Mouse (Mus musculus): ENCODE measurements at regions not wholly inside any gene's neighbourhood (a gene's known extent, or its start where the extent isn't known, plus 50 kb on each side); places are given as distances from the start of the nearest gene placed in this dataset.
A peak's percentile ranks its signal among the peaks of the same experiment; 100 is the strongest.
"Not testable (repeated sequence)": the region's sequence is repeated elsewhere in the genome, so short reads cannot be mapped to it uniquely, and the experiment has no call there.

- H3K27me3 ChIP-seq (ENCODE audit: control insufficient read depth, insufficient read depth, low read depth, low read length): no peaks in the 10 kb centered on the region
- H3K27ac ChIP-seq (ENCODE audit: low read length): no peak overlapping the region
- H3K4me3 ChIP-seq (ENCODE audit: low read depth, low read length): no peak overlapping the region
- H3K4me1 ChIP-seq (ENCODE audit: control insufficient read depth, low read depth, low read length): no peaks in the 10 kb centered on the region
- 76% methylated on average over 7 of the region's 7 CpGs for WGBS (ENCODE audit: insufficient replicate concordance)
- no peak for ATAC-seq (ENCODE audit: low read depth)
- H3K36me3 ChIP-seq (ENCODE audit: control insufficient read depth, insufficient read depth): no peaks in the 10 kb centered on the region
- H3K9ac ChIP-seq (ENCODE audit: low read depth, low read length): no peak overlapping the region
- H3K9me3 ChIP-seq (replicated peaks; ENCODE audit: control insufficient read depth, low read length): no peaks in the 10 kb centered on the region
- no peak overlapping the region for H3K4me2 ChIP-seq (ENCODE audit: low read depth, low read length)
Measured at GRCm38 (mm10) chr9:90618154-90618553, 347.6 kb upstream of the Tbc1d2b start.

- Histone ChIP-seq H3K4me2 (ENCODE audit: low read depth, low read length) (no peak overlapping the region), H3K4me3 (ENCODE audit: low read depth, low read length) (no peak overlapping the region), H3K9ac (ENCODE audit: low read depth, low read length) (no peak overlapping the region), H3K27ac (ENCODE audit: low read length) (no peak overlapping the region), H3K9me3 (replicated peaks; ENCODE audit: control insufficient read depth, low read length) (no peaks in the 10 kb centered on the region), H3K4me1 (ENCODE audit: control insufficient read depth, low read depth, low read length) (no peaks in the 10 kb centered on the region), H3K27me3 (ENCODE audit: control insufficient read depth, insufficient read depth, low read depth, low read length) (no peaks in the 10 kb centered on the region), H3K36me3 (ENCODE audit: control insufficient read depth, insufficient read depth) (no peaks in the 10 kb centered on the region)
- 50% methylated on average over 4 of the region's 4 CpGs for WGBS (ENCODE audit: insufficient replicate concordance)
- ATAC-seq (ENCODE audit: low read depth): no peak
Measured at GRCm38 (mm10) chr9:90597894-90598293, 327.3 kb upstream of the Tbc1d2b start.

GRCm38 (mm10) chr9:90556742-90557141 lies 286.1 kb upstream of the Tbc1d2b start:
- Histone ChIP-seq H3K4me2 (ENCODE audit: low read depth, low read length) (no peak overlapping the region), H3K27me3 (ENCODE audit: control insufficient read depth, insufficient read depth, low read depth, low read length) (no peaks in the 10 kb centered on the region), H3K9ac (ENCODE audit: low read depth, low read length) (no peak overlapping the region), H3K36me3 (ENCODE audit: control insufficient read depth, insufficient read depth) (no peaks in the 10 kb centered on the region), H3K27ac (ENCODE audit: low read length) (no peak overlapping the region), H3K9me3 (replicated peaks; ENCODE audit: control insufficient read depth, low read length) (no peaks in the 10 kb centered on the region), H3K4me1 (ENCODE audit: control insufficient read depth, low read depth, low read length) (no peaks in the 10 kb centered on the region), H3K4me3 (ENCODE audit: low read depth, low read length) (no peak overlapping the region)
- WGBS (ENCODE audit: insufficient replicate concordance): 69% methylated on average over 1 of the region's 1 CpGs
- ATAC-seq (ENCODE audit: low read depth): no peak

- H3K9me3 ChIP-seq (replicated peaks; ENCODE audit: control insufficient read depth, low read length): no peaks in the 10 kb centered on the region
- no peaks in the 10 kb centered on the region for H3K4me1 ChIP-seq (ENCODE audit: control insufficient read depth, low read depth, low read length)
- H3K27me3 ChIP-seq (ENCODE audit: control insufficient read depth, insufficient read depth, low read depth, low read length): no peaks in the 10 kb centered on the region
- H3K4me2 ChIP-seq (ENCODE audit: low read depth, low read length): no peak overlapping the region
- no peak overlapping the region for H3K27ac ChIP-seq (ENCODE audit: low read length)
- no peak overlapping the region for H3K9ac ChIP-seq (ENCODE audit: low read depth, low read length)
- no peak overlapping the region for H3K4me3 ChIP-seq (ENCODE audit: low read depth, low read length)
- no peak for ATAC-seq (ENCODE audit: low read depth)
- WGBS (ENCODE audit: insufficient replicate concordance): 55% methylated on average over 3 of the region's 3 CpGs
- no peaks in the 10 kb centered on the region for H3K36me3 ChIP-seq (ENCODE audit: control insufficient read depth, insufficient read depth)
Measured at GRCm38 (mm10) chr9:90556216-90556615, 285.6 kb upstream of the Tbc1d2b start.

- no peaks in the 10 kb centered on the region for H3K36me3 ChIP-seq (ENCODE audit: control insufficient read depth, insufficient read depth)
- H3K27me3 ChIP-seq (ENCODE audit: control insufficient read depth, insufficient read depth, low read depth, low read length): no peaks in the 10 kb centered on the region
- no peaks in the 10 kb centered on the region for H3K4me1 ChIP-seq (ENCODE audit: control insufficient read depth, low read depth, low read length)
- H3K4me3 ChIP-seq (ENCODE audit: low read depth, low read length): no peak overlapping the region
- H3K4me2 ChIP-seq (ENCODE audit: low read depth, low read length): no peak overlapping the region
- no peak overlapping the region for H3K9ac ChIP-seq (ENCODE audit: low read depth, low read length)
- H3K27ac ChIP-seq (ENCODE audit: low read length): no peak overlapping the region
- no peak for ATAC-seq (ENCODE audit: low read depth)
- 70% methylated on average over 1 of the region's 1 CpGs for WGBS (ENCODE audit: insufficient replicate concordance)
- no peaks in the 10 kb centered on the region for H3K9me3 ChIP-seq (replicated peaks; ENCODE audit: control insufficient read depth, low read length)
Measured at GRCm38 (mm10) chr9:90547931-90548330, 277.3 kb upstream of the Tbc1d2b start.

- no peak for ATAC-seq (ENCODE audit: low read depth)
Measured at GRCm38 (mm10) chr9:90546720-90547119, 276.1 kb upstream of the Tbc1d2b start.

GRCm38 (mm10) chr9:90537683-90538082 lies 267.1 kb upstream of the Tbc1d2b start:
- not testable (repeated sequence) for H3K27me3 ChIP-seq (ENCODE audit: control insufficient read depth, insufficient read depth, low read depth, low read length); H3K9ac ChIP-seq (ENCODE audit: low read depth, low read length); H3K9me3 ChIP-seq (replicated peaks; ENCODE audit: control insufficient read depth, low read length); H3K36me3 ChIP-seq (ENCODE audit: control insufficient read depth, insufficient read depth); H3K4me2 ChIP-seq (ENCODE audit: low read depth, low read length); H3K4me3 ChIP-seq (ENCODE audit: low read depth, low read length); H3K27ac ChIP-seq (ENCODE audit: low read length); ATAC-seq (ENCODE audit: low read depth); H3K4me1 ChIP-seq (ENCODE audit: control insufficient read depth, low read depth, low read length)
- 55% methylated on average over 8 of the region's 8 CpGs for WGBS (ENCODE audit: insufficient replicate concordance)

More at GRCm38 (mm10) chr9:90546720-90547119, 276.1 kb upstream of the Tbc1d2b start:
- H3K27ac ChIP-seq (ENCODE audit: low read length): no peak overlapping the region
- H3K27me3 ChIP-seq (ENCODE audit: control insufficient read depth, insufficient read depth, low read depth, low read length): no peaks in the 10 kb centered on the region
- no peak overlapping the region for H3K4me3 ChIP-seq (ENCODE audit: low read depth, low read length)
- H3K4me1 ChIP-seq (ENCODE audit: control insufficient read depth, low read depth, low read length): no peaks in the 10 kb centered on the region
- no peaks in the 10 kb centered on the region for H3K9me3 ChIP-seq (replicated peaks; ENCODE audit: control insufficient read depth, low read length)
- H3K4me2 ChIP-seq (ENCODE audit: low read depth, low read length): no peak overlapping the region
- no peak overlapping the region for H3K9ac ChIP-seq (ENCODE audit: low read depth, low read length)
- H3K36me3 ChIP-seq (ENCODE audit: control insufficient read depth, insufficient read depth): no peaks in the 10 kb centered on the region

- Histone ChIP-seq H3K9ac (ENCODE audit: low read depth, low read length) (no peak overlapping the region), H3K4me3 (ENCODE audit: low read depth, low read length) (no peak overlapping the region), H3K9me3 (replicated peaks; ENCODE audit: control insufficient read depth, low read length) (no peaks in the 10 kb centered on the region), H3K27ac (ENCODE audit: low read length) (no peak overlapping the region), H3K4me2 (ENCODE audit: low read depth, low read length) (no peak overlapping the region), H3K4me1 (ENCODE audit: control insufficient read depth, low read depth, low read length) (no peaks in the 10 kb centered on the region), H3K27me3 (ENCODE audit: control insufficient read depth, insufficient read depth, low read depth, low read length) (no peaks in the 10 kb centered on the region), H3K36me3 (ENCODE audit: control insufficient read depth, insufficient read depth) (no peaks in the 10 kb centered on the region)
- ATAC-seq (ENCODE audit: low read depth): no peak
Measured at GRCm38 (mm10) chr9:90533372-90533771, 262.8 kb upstream of the Tbc1d2b start.

GRCm38 (mm10) chr9:90521186-90521585 lies 250.6 kb upstream of the Tbc1d2b start:
- H3K4me1 ChIP-seq (ENCODE audit: control insufficient read depth, low read depth, low read length): no peaks in the 10 kb centered on the region
- H3K9ac ChIP-seq (ENCODE audit: low read depth, low read length): no peak overlapping the region
- H3K36me3 ChIP-seq (ENCODE audit: control insufficient read depth, insufficient read depth): no peaks in the 10 kb centered on the region
- WGBS (ENCODE audit: insufficient replicate concordance): 62% methylated on average over 3 of the region's 3 CpGs
- H3K4me3 ChIP-seq (ENCODE audit: low read depth, low read length): no peak overlapping the region
- ATAC-seq (ENCODE audit: low read depth): no peak
- no peaks in the 10 kb centered on the region for H3K9me3 ChIP-seq (replicated peaks; ENCODE audit: control insufficient read depth, low read length)
- no peak overlapping the region for H3K4me2 ChIP-seq (ENCODE audit: low read depth, low read length)
- H3K27me3 ChIP-seq (ENCODE audit: control insufficient read depth, insufficient read depth, low read depth, low read length): no peaks in the 10 kb centered on the region
- H3K27ac ChIP-seq (ENCODE audit: low read length): no peak overlapping the region

GRCm38 (mm10) chr9:90494888-90495287 lies 224.3 kb upstream of the Tbc1d2b start:
- Histone ChIP-seq H3K27me3 (ENCODE audit: control insufficient read depth, insufficient read depth, low read depth, low read length) (no peaks in the 10 kb centered on the region), H3K9me3 (replicated peaks; ENCODE audit: control insufficient read depth, low read length) (no peaks in the 10 kb centered on the region), H3K36me3 (ENCODE audit: control insufficient read depth, insufficient read depth) (no peaks in the 10 kb centered on the region), H3K9ac (ENCODE audit: low read depth, low read length) (no peak overlapping the region), H3K4me2 (ENCODE audit: low read depth, low read length) (no peak overlapping the region), H3K27ac (ENCODE audit: low read length) (no peak overlapping the region), H3K4me3 (ENCODE audit: low read depth, low read length) (no peak overlapping the region), H3K4me1 (ENCODE audit: control insufficient read depth, low read depth, low read length) (no peaks in the 10 kb centered on the region)
- ATAC-seq (ENCODE audit: low read depth): 0 out of 2 replicates have a peak, but pooled peaks have one; percentile 24
- WGBS (ENCODE audit: insufficient replicate concordance): 32% methylated on average over 1 of the region's 1 CpGs
